Mouse (Mus musculus) spleen, adult 2 months (tissue): ENCODE measurements around the gene Fgfr2.

Experiments
- CTCF ChIP-seq: fragments of 200-500 bp; IDR thresholded peaks from 2 replicates; pipeline ENCODE4 v1.5.1; 2011; ENCODE audit warnings: mild to moderate bottlenecking, inconsistent platforms; ENCODE audit not compliant: insufficient read depth, insufficient read length, insufficient replicate concordance; ENCODE audit errors: extremely low read depth
- POLR2A ChIP-seq: fragments of 200-500 bp; IDR thresholded peaks from 2 replicates; pipeline ENCODE4 v1.6.1; 2011; ENCODE audit warnings: low read depth, low read length, inconsistent platforms

GRCm38 (mm10) chr7:130860721-130861142, 2262.4 kb downstream of the Fgfr2 start:
- no peak for TF ChIP-seq CTCF
- TF ChIP-seq POLR2A: no peak
